Mouse (Mus musculus) lung, postnatal 0 days (tissue): ENCODE measurements around the gene Prmt8.

Experiments
- CTCF ChIP-seq: IDR thresholded peaks from 2 replicates; pipeline ENCODE4 v1.5.1; 2016; ENCODE audit warnings: antibody characterized with exemption, mild to moderate bottlenecking
- EP300 ChIP-seq: IDR thresholded peaks from 2 replicates; pipeline ENCODE4 v1.6.1; 2016; ENCODE audit warnings: antibody characterized with exemption, mild to moderate bottlenecking, control low read depth

DNA sequence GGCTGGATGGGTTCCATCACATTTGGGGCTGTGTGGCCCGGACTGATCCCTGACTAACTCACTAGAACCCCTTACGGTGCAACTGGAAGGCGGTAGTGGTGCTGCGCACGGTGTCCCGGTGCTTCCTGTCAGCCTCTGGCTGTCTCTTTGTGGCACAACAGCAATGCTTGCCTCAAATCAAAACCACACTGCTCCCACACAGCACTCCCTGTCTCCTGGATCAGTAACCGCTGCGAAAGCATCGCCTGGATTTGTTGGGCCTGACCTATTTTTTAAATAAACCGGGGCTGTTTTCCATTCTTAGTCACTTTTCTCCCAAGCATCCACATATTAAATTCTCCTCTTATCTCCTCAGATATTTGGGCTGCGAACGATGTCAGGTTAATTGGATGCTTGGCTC, 27.0 kb downstream of the Prmt8 start:
- no peak for TF ChIP-seq CTCF
- TF ChIP-seq EP300 = no peak
